Mouse (Mus musculus): ENCODE results near the gene Synrg.

Gene Synrg

DNA sequence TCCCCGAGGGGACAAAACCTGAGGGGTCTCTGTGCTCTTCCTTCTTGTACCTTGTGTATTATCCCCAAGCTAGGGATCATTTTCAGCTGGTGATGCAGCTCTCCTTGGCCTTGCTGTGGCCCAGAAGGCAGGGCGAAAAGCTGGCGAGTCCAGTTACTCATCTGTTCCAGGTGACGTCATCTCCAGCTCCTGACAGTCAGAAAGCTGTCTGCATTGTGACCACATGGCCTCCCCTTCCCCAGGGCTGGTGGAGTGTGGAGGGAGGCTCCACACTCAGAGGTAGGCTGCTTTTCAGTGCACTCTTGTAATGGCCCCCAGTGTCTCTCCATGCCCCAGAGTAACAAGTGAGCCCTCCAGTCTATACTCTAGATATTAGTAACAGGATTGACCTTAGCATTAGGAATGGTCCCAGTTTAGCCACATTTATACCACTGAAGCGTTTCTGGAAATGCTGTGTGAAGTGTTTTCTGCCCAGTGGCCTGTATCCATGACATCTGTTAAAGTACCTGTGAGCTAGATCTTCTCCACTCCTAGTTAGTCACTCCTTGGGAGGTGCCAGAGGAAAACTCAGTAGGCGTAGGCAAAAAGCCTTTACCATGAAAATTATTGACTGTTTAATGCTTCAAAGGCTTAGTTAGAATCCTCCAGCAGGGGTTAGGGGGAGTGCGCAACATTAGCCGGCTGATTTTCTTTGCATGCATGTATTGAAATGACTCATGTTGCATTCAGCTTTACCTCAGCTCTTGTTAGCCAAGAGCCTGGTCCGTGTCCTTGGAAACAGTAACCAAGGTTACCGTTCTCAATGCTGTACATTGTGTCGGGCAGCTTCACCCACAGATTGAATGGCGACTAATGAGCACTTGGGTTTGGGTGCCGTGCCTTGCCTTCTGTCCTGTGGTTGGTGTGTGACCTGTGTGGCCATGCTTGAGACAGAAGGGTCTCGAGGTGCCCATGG is 78.9 kb downstream of the Synrg start:
- DNase-seq (ENCODE audit: low spot score), result no peak

DNA sequence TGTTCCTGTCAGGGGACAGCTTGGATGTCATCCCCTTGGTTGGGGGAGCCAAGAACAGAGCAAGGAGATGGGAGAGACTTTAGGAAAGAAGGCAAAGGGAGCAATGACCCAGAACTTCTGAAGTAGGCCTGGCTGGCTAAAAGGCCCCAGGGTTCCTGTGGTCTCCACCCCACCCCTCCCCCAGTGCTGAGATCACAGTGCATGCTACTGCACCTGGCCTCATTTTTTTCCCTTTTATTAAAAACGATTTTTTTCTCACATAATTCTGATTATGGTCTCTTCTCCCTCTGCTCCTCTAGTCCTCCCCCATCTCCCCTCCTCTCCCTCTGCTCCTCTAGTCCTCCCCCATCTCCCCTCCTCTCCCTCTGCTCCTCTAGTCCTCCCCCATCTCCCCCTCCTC is 80.8 kb downstream of the Synrg start:
- no peak for DNase-seq (ENCODE audit: low spot score)

DNA sequence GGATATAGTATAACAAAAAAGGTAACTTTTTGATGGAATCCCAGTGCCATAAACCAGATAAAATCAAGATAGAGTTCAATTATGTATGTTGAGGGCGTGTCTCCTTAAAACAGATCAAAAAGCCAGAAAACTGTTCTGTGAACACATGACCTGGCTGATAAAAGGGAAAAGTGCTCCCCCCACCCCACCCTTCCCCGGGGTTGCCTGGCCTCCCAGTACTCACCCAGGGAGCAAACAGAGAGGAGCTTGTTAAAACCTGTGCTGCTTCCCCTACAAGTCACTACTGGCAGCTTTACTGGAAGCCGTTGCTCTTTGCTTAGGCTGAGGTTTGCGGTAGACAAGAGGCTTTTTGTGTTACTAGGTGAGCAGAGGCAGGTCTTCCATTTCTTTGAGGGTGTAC is 83.0 kb downstream of the Synrg start:
- DNase-seq (ENCODE audit: low spot score), result no peak

DNA sequence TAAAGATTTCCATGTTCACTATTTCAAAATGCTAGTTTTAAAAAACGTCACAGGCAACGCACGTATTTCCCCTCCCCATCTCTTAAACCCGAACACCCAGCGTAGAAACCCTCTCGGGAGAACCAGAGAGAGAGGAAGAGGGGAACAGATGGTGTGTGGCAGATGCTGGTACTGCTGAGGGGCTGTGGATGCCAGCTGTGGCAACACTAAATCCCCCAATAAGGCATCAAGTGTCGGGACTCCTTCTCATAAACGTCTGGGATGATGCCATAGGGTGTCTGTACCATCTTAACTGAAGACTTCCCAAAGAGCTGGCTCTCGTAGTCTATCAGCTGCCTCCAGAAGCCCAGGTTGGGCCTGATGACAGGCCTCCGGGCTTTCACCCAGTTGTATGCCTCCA is 84.2 kb downstream of the Synrg start:
- no peak for DNase-seq (ENCODE audit: low spot score)

DNA sequence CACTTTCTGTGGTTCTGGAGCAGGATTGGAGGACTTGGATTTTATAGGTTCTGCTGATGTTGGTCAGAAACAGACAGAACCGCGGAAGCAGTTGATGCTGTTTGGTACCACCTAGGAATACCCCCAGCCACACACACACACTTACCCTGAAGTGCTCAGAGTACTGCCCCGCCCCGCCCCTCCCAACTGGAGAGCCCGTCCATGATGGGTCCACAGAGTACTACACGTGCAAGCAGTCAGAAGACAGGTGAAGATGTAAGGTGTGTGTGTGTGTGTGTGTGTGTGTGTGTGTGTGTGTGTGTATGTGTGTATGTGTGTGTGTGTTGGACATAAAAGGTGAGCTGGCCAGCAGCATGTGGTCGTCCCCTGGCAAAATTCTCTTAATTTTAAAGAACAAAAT is 88.8 kb downstream of the Synrg start:
- DNase-seq (ENCODE audit: low spot score), result no peak

DNA sequence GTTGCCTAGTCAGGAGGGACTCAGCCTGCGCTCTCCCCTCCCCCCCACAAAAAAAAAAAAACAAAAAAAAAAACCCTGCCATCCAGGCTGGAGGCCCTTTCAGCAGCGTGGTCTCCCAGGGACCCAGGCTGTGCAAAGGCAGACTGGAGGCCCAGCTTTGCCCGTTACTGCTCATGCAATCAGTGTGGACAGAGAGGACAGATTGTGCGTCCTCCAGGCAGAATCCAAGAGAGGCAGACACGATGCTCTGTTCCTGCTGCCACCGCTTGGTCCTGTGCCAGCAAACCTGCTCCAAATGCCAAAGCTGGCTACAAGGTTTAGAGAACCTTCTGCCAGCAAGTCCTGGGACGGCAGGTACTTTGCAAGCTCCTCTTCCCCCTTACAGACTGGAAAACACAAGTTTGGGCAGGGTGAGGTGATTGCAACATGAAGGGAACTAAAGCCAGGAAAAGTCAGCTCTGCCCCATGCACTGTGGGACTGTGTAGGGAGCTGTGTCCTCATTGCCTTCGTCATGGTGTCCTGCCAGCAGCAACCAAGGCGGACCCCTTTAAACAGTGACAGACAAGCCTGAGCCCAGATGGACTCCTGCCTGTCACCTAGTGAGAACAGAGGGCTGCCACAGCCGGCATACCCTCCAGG is 89.4 kb downstream of the Synrg start:
- peak; percentile 24 for DNase-seq (ENCODE audit: low spot score)

DNA sequence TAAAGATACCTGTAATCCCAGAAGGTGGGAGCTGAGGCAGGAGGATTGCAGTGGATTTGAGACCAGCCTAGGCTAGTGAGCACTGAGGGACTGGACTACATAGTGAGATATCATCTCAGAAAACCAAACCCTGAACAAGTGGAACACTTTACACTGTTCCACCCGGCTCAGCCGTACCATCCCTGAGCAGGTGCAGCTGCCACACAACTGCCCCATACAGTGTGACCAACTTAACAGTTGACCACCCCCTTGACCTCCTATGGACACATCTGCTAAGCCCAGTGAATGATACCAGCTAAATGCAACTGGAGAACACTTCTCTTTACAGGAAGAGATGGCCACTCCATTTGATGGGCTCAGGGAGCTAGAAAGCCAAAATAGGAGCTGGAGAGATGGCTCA is 93.2 kb downstream of the Synrg start:
- no peak for DNase-seq (ENCODE audit: low spot score)

DNA sequence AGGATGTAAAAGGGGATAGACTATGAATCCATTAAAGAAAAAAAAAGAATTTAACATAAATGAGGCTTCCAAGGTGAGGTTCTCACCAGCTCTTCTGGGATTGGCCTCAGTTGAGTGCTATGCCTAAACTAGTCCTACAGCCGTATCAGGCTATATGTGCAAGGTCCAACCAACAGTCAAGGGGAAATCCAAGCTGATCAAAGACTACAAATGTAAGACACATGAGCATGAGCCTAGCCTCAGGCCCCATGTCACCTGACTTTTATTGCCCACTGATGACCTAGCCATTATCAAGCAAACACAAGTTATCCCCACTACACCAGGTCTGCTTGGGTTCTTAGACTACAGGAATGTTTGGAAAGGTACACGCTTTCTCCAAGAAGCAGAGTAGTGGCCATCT is 95.6 kb downstream of the Synrg start:
- no peak for DNase-seq (ENCODE audit: low spot score)

DNA sequence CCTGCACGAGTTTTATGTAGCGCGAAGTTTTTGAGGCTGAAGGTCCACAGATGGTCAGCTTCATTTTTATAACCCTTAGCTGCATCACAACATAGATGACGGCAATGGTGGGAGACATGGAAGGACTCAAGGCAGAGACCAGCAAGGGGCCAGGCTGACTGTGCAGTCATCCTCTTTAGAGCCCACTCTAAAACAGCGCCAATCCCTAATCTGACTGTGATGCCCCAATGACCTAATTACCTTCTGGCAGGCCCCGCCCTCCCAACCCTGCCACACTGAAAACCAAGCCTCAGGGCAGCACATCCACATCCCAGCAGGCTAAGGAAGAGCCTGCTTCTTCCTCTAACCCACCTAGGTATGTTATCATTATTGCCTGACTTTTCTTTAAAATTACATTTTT is 96.4 kb downstream of the Synrg start:
- DNase-seq (ENCODE audit: low spot score), result no peak

DNA sequence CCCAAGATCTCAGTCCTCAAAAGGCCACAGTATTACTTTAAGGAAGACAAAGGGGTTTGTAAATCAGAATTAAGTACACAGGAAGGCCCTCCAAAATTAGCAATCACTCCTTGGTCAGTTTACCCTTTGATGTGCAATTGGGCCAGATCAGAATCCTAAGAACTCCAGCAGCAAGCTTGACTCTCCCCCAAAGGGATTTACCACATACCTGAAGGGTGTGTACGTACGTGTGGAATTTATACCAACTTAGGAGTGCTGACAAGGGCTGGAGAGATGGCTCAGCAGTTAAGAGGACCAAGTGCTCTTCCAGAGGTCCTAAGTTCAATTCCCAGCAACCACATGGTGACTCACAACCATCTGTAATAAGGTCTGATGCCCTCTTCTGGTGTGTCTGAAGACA is 97.7 kb downstream of the Synrg start:
- no peak for DNase-seq (ENCODE audit: low spot score)

DNA sequence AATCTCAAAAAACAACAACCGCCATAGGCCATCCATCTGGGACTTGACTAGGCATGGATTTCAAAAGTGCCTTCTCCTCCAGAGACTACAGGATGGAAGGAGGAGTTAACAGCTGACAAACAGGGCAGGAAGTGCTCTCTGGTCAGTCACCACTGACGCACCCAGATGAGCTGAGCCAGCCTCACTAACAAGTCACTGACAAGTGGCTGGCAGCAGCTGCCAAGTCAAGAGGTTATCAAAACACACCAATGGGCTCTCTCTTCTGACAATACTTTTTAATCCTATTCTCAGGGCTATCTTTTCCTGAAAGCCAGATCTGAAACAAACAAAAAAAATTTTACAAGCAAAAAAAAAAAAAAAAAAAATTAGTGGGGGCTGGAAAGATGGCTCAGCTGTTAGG is 98.6 kb downstream of the Synrg start:
- DNase-seq (ENCODE audit: low spot score), result no peak

DNA sequence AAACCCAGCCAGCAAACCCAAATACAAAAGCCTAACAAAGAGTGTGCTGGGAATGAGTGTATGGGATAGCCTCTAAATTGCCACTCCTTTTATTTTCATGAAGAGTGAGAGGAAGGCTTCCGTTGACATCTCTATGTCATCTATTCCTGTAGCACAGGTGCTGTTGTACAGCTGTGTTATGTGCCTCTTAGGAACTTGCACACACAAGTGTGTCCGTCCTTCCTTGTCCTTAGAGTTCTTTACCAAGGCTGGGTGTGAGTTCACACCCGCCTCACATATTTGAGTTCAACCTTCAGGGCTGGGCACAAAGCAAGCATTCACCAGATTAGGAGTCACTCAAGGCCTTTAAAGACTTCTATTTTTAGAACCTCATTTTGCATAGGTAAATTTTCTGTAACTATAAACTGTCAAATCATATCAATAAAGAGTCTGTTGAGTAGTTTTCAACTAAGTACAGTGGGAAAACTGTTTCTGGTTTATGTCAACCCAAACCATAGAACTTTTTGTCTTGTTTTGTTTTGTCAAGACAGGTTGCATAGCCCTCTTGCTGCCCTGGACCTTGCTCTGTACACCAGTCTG is 99.5 kb downstream of the Synrg start:
- no peak for DNase-seq (ENCODE audit: low spot score)

DNA sequence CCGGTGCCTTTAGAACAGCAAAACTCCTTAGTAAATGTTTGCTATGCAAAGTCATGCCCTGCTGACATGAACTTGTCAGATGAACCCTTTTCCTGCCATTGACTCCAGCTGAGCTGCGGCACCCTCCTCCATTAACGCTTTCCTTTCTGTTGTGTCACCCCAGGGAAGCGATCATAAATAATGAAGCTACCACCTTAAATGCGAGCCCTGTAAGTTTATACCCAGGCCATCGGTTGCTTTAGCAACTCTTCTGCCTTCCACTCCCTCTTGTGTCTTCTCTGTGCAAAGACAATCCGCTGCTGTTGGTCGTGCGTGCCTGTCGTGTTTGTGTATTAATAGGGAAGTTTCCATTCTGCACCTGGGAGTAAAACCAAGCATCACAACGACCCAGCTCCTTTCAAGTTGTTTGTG is 101.8 kb downstream of the Synrg start:
- DNase-seq (ENCODE audit: low spot score), result no peak

DNA sequence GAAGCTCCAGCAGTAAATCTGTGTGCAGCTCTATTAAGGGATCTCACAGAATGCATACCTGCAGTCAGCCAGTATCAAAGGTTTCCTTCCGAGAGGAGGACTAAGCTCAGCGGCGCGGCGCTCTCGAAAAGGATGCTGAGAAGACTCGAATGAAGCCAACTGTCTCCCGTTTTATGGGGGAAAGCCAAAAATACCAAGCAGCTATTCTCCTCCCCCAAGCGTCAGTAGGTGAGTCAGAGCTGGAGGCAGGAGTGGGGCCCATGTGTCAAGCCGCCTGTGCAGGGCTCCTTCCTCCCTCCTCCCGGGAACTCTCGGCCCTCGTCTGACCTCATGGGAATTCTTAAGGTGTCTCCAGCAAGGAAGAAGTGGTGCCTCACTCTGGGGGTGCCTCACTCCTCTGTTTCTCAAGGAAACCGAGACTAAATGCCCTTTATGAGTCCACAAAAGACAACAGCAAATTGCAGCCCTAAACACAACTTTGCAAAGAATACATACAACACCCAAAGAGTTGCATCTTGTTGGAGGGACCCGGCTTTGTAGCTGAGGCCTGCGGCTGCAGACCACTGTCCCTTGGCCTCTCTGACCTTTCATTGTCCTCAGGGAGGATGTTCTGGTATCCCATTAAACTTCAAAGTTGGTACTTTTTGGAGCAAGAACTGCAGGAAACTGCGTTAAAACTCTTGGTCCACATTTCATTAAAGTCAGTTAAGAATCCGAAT is 102.9 kb downstream of the Synrg start:
- peak; percentile 19 for DNase-seq (ENCODE audit: low spot score)

DNA sequence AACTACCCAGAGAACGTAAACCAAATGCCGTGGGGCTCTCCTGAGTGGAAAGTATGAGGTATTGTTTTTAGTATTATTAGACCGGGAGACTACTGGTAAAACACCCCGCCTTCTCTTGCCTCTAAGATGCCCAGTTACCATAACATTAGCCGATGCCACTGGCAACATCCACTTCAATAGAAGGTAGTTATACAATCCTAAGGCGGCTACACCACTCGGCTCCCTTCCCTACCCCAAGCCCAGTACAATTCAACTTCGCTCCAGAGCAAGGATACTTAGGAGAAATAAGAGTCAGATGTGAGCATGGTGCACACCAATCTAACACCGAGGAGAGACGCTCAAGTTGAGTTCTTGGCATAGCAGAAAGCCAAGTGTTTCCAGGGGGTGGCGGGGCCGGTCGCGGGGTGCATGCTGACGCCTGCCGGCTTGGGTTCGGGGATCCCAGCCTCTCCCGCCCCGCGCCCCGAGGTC is 103.5 kb downstream of the Synrg start:
- no peak for DNase-seq (ENCODE audit: low spot score)

DNA sequence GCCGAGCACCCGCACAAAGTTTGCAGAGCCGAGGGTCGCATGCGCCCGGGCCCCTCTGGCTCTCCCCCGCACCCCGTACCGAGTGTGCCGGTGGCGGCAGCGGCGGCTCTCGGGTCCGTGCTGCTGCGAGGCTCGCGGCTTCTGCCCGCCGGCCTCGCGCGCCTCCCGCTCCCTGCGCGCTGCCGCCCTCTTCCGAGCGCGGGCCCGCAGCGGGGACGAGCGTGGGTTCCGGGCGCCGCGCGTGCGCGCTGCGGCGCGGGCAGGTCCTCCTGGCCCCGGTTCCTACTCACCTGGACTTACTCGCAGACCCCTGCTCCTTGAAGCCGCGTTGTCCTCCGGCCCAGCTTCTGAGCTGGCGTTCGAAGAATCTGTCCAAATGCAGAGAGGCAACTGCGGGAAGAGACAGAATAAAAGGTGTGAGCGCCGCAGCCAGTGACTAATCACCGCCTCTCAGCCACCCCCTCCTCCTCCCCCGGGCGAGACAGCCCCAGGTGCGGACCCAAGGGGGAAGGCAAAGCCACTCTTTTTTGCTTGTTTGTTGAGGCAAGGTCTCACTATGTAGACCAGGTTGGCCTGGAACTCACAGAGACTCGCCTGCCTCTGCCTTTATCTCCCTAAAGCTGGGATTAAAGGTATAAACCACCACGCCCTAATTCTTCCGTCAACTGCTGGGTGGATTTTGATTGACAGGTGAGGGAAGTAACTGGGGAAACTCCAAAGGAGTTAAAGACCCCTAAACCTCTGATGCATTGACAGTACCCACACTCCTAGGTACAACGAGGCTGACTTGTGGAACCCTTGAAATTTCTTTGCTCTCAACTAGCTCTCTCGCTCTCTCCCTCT is 104.2 kb downstream of the Synrg start:
- peak; percentile 66 for DNase-seq (ENCODE audit: low spot score)

DNA sequence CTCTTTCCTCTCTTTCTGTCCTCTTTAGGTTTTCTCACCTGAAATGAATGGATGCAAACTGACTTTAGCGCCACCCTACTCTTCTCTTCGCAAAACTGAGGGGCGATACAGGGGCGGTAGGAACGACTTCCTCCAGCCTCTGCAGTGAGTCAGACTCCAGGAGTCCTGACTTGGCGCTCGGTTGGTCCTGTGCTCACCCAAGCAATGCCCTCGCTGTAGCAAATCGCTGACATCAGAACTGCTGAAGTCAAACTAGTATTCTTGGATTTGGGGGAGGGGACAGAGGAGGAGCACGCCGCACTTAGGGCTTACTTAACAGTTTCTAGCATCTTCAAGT is 104.8 kb downstream of the Synrg start, which contains the start of gene Dusp14:
Gene Dusp14 (minus strand): TSS at position 228 of the 337 bp plus-strand sequence.
- DNase-seq (ENCODE audit: low spot score), result no peak

DNA sequence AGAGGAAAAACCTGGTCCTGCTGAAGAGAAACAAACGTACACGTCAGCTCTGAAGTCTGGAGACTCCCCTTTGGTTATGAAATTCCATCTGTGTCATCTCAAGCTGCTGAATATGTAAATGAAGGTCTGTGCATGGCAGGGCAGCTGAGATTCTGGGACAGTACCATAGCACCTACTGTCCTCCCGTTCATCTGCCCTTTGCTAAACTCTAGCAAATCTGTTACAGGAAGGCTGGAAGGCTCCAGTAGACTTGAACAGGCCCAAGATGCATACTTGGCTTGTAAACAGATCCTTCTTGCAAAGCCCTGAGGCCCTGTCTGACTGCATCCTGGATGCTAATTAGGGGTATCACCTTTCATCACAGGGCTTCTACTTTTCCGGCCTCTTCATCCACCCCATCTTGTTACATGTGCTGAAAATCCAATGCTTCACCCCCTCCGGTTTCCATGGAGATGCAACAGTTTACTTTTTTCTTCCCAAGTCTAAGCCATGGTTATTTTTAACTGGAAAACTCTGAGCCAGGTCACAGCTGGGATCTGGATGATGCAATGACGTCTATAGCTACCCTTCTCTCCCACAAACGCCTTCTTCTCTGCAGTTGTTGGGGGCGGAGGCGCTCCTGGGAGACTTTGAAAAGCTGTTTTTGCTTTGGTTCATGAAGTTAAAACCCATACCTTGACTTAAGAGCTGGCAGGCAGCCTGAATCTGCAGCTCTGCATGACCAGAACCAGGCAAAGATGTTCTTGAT is 108.8 kb downstream of the Synrg start:
- no peak for DNase-seq (ENCODE audit: low spot score)

DNA sequence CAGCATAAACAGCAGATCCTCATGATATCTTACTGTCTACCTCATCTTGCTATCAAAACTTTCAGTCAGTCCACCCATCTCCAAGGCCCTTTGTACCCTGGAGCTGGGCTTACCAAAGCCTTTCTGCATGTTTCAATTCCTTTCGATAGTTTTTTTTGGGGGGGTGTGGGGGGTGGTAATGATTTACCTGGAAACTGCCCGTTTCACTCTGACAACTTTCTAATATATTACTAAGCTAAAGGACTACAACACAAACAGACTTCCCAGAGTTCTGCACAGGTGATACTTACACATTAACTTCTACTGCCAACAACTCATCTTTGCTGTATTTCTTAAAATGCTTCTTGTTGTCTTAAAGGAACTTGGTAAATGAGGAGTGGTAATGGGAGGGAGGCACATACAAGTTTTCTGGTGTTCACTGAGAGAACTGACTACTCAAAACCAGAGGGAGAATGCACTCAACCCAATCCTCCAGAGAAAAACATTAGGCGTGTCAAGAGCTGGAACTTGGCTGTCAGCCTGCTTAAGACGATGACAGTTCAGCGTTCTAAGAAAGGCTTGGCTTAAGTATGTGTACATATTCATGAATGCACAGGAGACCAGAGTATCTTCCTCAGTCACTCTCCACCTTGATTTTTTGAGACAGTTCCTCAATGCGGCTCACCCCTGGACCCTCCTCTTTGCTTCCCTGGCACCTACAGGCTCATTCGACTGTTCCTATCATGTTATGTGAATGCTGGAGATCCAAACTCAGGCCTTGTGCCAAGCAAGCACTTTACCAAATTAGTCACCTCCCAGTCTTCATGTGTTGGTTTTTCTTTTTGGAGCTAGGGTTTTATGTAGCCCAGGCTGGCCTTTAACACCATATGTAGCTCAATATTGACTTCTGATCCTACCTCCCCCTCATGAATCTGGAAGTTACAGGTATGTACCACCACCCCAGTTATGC is 109.9 kb downstream of the Synrg start:
- DNase-seq (ENCODE audit: low spot score), result no peak

DNA sequence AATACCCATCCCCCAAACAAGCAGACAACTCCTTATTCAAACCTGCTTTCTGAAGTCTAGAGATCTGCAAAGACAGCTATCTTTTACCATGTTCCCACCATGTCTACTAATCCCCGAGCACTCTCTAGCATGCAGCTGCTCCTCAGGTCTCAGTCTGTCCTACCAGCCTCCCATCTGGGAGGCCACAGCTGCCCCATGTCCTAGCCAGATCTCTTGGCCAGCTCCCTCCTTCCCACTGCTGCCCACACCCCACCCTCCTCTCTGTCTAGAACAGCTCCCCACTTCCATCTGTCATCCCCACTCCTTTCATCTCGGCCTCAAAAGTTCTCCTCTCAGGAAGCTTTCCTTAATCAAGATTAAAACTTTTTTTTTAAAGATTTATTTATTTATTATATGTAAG is 112.8 kb downstream of the Synrg start:
- no peak for DNase-seq (ENCODE audit: low spot score)
